Mouse (Mus musculus) kidney, embryonic 14.5 days (tissue): ENCODE data around the gene Calm5. TPM values are rescaled to one million over a fixed set of nuclear protein-coding genes. Genes with fewer than 3 reads are reported as not detected.
"Not testable (repeated sequence)": the region's sequence is repeated elsewhere in the genome, so short reads cannot be mapped to it uniquely, and the experiment has no call there.

ENCODE experiments used
- ATAC-seq: fragments of 200-750 bp; cut with Nextera tagmentation; 2 replicates; pipeline ENCODE4 v1.8.0; 2017; ENCODE audit warnings: moderate number of reproducible peaks, mild to moderate bottlenecking, moderate TSS enrichment, moderate library complexity; ENCODE audit not compliant: low FRiP score, low TSS enrichment
- H3K27ac ChIP-seq: fragments of 300-500 bp; sonication (generic); 2 replicates; pipeline ENCODE4 v1.5.1; 2014; ENCODE audit warnings: low read depth, mild to moderate bottlenecking, low read length, moderate library complexity, mixed read lengths
- H3K27me3 ChIP-seq: fragments of 300-500 bp; sonication (generic); 2 replicates; pipeline ENCODE4 v1.6.1; 2014; ENCODE audit warnings: mild to moderate bottlenecking, low read length; ENCODE audit not compliant: control insufficient read depth, insufficient read depth
- H3K36me3 ChIP-seq: fragments of 300-500 bp; sonication (generic); 2 replicates; pipeline ENCODE4 v1.6.1; 2014; ENCODE audit warnings: low read length, mixed read lengths; ENCODE audit not compliant: control insufficient read depth, insufficient read depth
- H3K4me1 ChIP-seq: fragments of 300-500 bp; sonication (generic); 2 replicates; pipeline ENCODE4 v1.6.1; 2014; ENCODE audit warnings: low read length, mixed read lengths; ENCODE audit not compliant: control insufficient read depth, insufficient read depth
- H3K4me2 ChIP-seq: fragments of 300-500 bp; sonication (generic); replicated peaks from 2 replicates; pipeline ENCODE4 v1.6.1; 2014; ENCODE audit warnings: low read depth, mild to moderate bottlenecking, low read length
- H3K4me3 ChIP-seq: fragments of 300-500 bp; sonication (generic); 2 replicates; pipeline ENCODE4 v1.5.1; 2014; ENCODE audit warnings: mild to moderate bottlenecking, low read length
- H3K9ac ChIP-seq: fragments of 300-500 bp; sonication (generic); 2 replicates; pipeline ENCODE4 v1.6.1; 2014; ENCODE audit warnings: low read depth, mild to moderate bottlenecking, low read length, moderate library complexity
- H3K9me3 ChIP-seq: fragments of 300-500 bp; sonication (generic); 2 replicates; pipeline ENCODE4 v1.6.1; 2016; ENCODE audit warnings: low read length; ENCODE audit not compliant: control insufficient read depth
- WGBS: fragments of 180-500 bp; shearing (Covaris S2); extraction: QIAGEN DNeasy Blood & Tissue Kit; methylation state at CpG from one replicate; pipeline ENCODE4 v1.1.7; 2014; 5-methylcytosine and 5-hydroxymethylcytosine counted together
- polyA plus RNA-seq: library from polyadenylated mRNA; unstranded; fragments of >200 nt; fragmentation: Nextera tagmentation; extraction: Ambion mirVana; gene quantifications from 2 replicates; pipeline ENCODE4 v1.2.1, GENCODE M21; 2014

Gene Calm5
- not detected in 2 replicates for polyA plus RNA-seq

- H3K27ac ChIP-seq, H3K4me3 ChIP-seq, H3K36me3 ChIP-seq, H3K27me3 ChIP-seq, H3K9ac ChIP-seq, H3K9me3 ChIP-seq, H3K4me1 ChIP-seq, ATAC-seq, H3K4me2 ChIP-seq: not testable (repeated sequence)
- 88% methylated on average over 3 of the region's 3 CpGs for WGBS
These were observed at the start of gene Calm5 for GRCm38 (mm10) chr13:3853648-3854333. Gene Calm5, plus strand, starts transcription at chr13:3854173.

- H3K27me3 ChIP-seq = no peaks in the 10 kb centered on the region
- H3K4me1 ChIP-seq = no peaks in the 10 kb centered on the region; the same call in 1 of the 2 replicates
- no peak within 1 kb of the TSS for H3K4me3 ChIP-seq
- peak; percentile 65 for ATAC-seq
- H3K4me2 ChIP-seq = no peak within 1 kb of the TSS
- H3K9me3 ChIP-seq = no peaks in the 10 kb centered on the region
- H3K27ac ChIP-seq = no peak within 1 kb of the TSS
- H3K9ac ChIP-seq = no peak within 1 kb of the TSS
- 57% methylated on average over 13 of the region's 13 CpGs for WGBS
- H3K36me3 ChIP-seq = no peaks in the 10 kb centered on the region
These were observed 49.8 kb upstream of the Calm5 start, which contains the start of gene Calml3 for GRCm38 (mm10) chr13:3804186-3804585. Gene Calml3, minus strand, starts transcription at chr13:3804316.

- Histone ChIP-seq H3K27ac (peak overlapping the region; percentile 30; the same call in 1 of the 2 replicates), H3K4me2 (no peak overlapping the region), H3K4me3 (no peak overlapping the region), H3K4me1 (no peaks in the 10 kb centered on the region; the same call in 1 of the 2 replicates), H3K9me3 (no peaks in the 10 kb centered on the region), H3K9ac (no peak overlapping the region), H3K36me3 (no peaks in the 10 kb centered on the region), H3K27me3 (no peaks in the 10 kb centered on the region)
- 0 out of 2 replicates have a peak, but pooled peaks have one; percentile 41 for ATAC-seq
- WGBS = 62% methylated on average over 2 of the region's 2 CpGs
These were observed 48.8 kb upstream of the Calm5 start for GRCm38 (mm10) chr13:3805132-3805531.

GRCm38 (mm10) chr13:3805638-3806037 is 48.3 kb upstream of the Calm5 start:
- Histone ChIP-seq H3K4me2 (no peak overlapping the region), H3K27me3 (no peaks in the 10 kb centered on the region), H3K36me3 (no peaks in the 10 kb centered on the region), H3K9me3 (no peaks in the 10 kb centered on the region), H3K27ac (peak overlapping the region; percentile 30; the same call in 1 of the 2 replicates), H3K9ac (no peak overlapping the region), H3K4me1 (no peaks in the 10 kb centered on the region; the same call in 1 of the 2 replicates), H3K4me3 (no peak overlapping the region)
- ATAC-seq = no peak
- WGBS = 71% methylated on average over 5 of the region's 5 CpGs

GRCm38 (mm10) chr13:3807131-3807827 is 46.7 kb upstream of the Calm5 start:
- Histone ChIP-seq H3K4me3 (no peak overlapping the region), H3K9ac (no peak overlapping the region), H3K36me3 (no peaks in the 10 kb centered on the region), H3K4me1 (no peaks in the 10 kb centered on the region), H3K27me3 (no peaks in the 10 kb centered on the region), H3K27ac (no peak overlapping the region), H3K4me2 (no peak overlapping the region), H3K9me3 (no peaks in the 10 kb centered on the region)
- ATAC-seq = no peak
- WGBS = 85% methylated on average over 7 of the region's 7 CpGs

GRCm38 (mm10) chr13:3818012-3818739 is 35.8 kb upstream of the Calm5 start:
- WGBS = 78% methylated on average over 5 of the region's 5 CpGs
- no peaks in the 10 kb centered on the region for H3K4me1 ChIP-seq
- H3K4me3 ChIP-seq = no peak overlapping the region
- no peak overlapping the region for H3K9ac ChIP-seq
- H3K27ac ChIP-seq = no peak overlapping the region
- no peak for ATAC-seq
- H3K27me3 ChIP-seq = no peaks in the 10 kb centered on the region
- no peak overlapping the region for H3K4me2 ChIP-seq
- H3K36me3 ChIP-seq = no peaks in the 10 kb centered on the region
- H3K9me3 ChIP-seq = no peaks in the 10 kb centered on the region

- Histone ChIP-seq H3K9me3 (no peaks in the 10 kb centered on the region), H3K4me1 (no peaks in the 10 kb centered on the region), H3K9ac (no peak overlapping the region), H3K4me3 (no peak overlapping the region), H3K36me3 (no peaks in the 10 kb centered on the region), H3K4me2 (no peak overlapping the region), H3K27me3 (no peaks in the 10 kb centered on the region), H3K27ac (no peak overlapping the region)
- ATAC-seq = no peak
- 89% methylated on average over 2 of the region's 2 CpGs for WGBS
These were observed 35.3 kb upstream of the Calm5 start for GRCm38 (mm10) chr13:3818740-3819076.

GRCm38 (mm10) chr13:3822105-3822504 is 31.9 kb upstream of the Calm5 start:
- Histone ChIP-seq H3K4me3 (no peak overlapping the region), H3K27ac (no peak overlapping the region), H3K4me1 (no peaks in the 10 kb centered on the region), H3K27me3 (no peaks in the 10 kb centered on the region), H3K4me2 (no peak overlapping the region), H3K36me3 (no peaks in the 10 kb centered on the region), H3K9ac (no peak overlapping the region), H3K9me3 (no peaks in the 10 kb centered on the region)
- 42% methylated on average over 4 of the region's 4 CpGs for WGBS
- ATAC-seq = no peak

GRCm38 (mm10) chr13:3825726-3826125 is 28.2 kb upstream of the Calm5 start:
- H3K9me3 ChIP-seq = no peaks in the 10 kb centered on the region
- no peaks in the 10 kb centered on the region for H3K27me3 ChIP-seq
- no peak overlapping the region for H3K4me3 ChIP-seq
- no peak overlapping the region for H3K4me2 ChIP-seq
- no peaks in the 10 kb centered on the region for H3K36me3 ChIP-seq
- no peak overlapping the region for H3K9ac ChIP-seq
- no peak for ATAC-seq
- no peaks in the 10 kb centered on the region for H3K4me1 ChIP-seq
- H3K27ac ChIP-seq = no peak overlapping the region
